In the genomic region with DNA sequence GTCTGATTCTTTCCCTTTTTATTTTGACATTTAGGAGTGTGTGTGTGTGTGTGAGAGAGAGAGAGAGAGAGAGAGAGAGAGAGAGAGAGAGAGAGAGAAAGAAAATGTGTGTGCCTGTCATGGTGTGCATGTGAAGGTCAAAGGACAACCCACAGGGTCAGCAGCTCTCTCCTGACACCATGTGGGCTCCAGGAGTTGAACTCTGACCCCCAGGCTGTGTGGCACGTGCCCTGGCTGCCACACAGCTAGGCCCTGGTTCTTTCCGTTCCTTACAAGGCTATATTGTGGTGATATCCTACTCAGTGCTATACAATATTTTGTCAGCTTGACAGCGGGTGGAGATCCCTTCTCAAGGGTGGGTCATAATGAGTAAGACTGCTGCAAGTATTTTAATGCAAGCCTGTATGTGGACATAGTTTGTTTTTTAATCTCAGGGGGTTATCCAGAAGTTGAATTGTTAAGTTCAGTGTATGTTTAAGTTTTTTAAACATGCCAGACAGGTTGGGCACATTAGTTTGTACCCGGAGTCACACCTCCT, we compare ENCODE assay signal across 27 mouse cellular contexts. TPM values are rescaled to one million over a fixed set of nuclear protein-coding genes. Genes with fewer than 3 reads are reported as not detected.
DNase-seq lines count a peak whose midpoint lies in the region; ATAC-seq and TF ChIP-seq lines count a peak whose summit lies in the region.
"Had no signal": no experiment of that assay in that cellular context is flagged by ENCODE, and none has a peak within 500 bp of the region (broad histone marks: within the 10 kb centered on the region; RNA-seq: fewer than 3 reads in every experiment).

No protein-coding gene starts in this region.

- peak; percentile 40 for DNase-seq in embryo, embryonic 10 days (ENCODE audit: low spot score)
- DNase-seq in embryo, embryonic 9.5 days (ENCODE audit: extremely low spot score) = no peak
- peak; percentile 56 for DNase-seq in midbrain, embryonic 11.5 days (ENCODE audit: low spot score, missing footprints)
- DNase-seq in kidney, postnatal 36 days = peak; percentile 76 to 83
- DNase-seq in liver, postnatal 0 days = peak; percentile 49
- DNase-seq in left cerebral cortex, postnatal 36 days (ENCODE audit: low spot score in 2 of 2) = no peak
- no peak for DNase-seq in heart, adult 11 months
- DNase-seq: adrenal gland, postnatal 36 days; cerebellum, adult 11 months; cerebellum, postnatal 10 days; gastrocnemius, postnatal 36 days; heart, postnatal 36 days; layer of hippocampus, adult 9-11 months; lung, postnatal 4 days; retina, postnatal 1 day; right cerebral cortex, postnatal 25 days; thymus, postnatal 25 days had no signal

- 63% methylated on average over 4 of the region's 4 CpGs for WGBS in midbrain, embryonic 11.5 days
- 70% methylated on average over 4 of the region's 4 CpGs for WGBS in midbrain, embryonic 13.5 days
- WGBS in liver, postnatal 0 days (ENCODE audit: insufficient replicate concordance) = 63% methylated on average over 4 of the region's 4 CpGs

- no peaks in the 10 kb centered on the region for H3K36me3 ChIP-seq in midbrain, embryonic 11.5 days (ENCODE audit: control insufficient read depth, insufficient read depth, low read length)
- H3K36me3 ChIP-seq in midbrain, embryonic 13.5 days = no peaks in the 10 kb centered on the region
- H3K36me3 ChIP-seq in liver, postnatal 0 days (replicated peaks; ENCODE audit: insufficient read depth, low read length) = no peaks in the 10 kb centered on the region
- H3K36me3 ChIP-seq: embryonic facial prominence, embryonic 10.5 days; hindbrain, embryonic 13.5 days; lung, embryonic 15.5 days; neural tube, embryonic 13.5 days had no signal

- H3K27me3 ChIP-seq in midbrain, embryonic 11.5 days (ENCODE audit: control insufficient read depth, insufficient read depth, low read length) = no peaks in the 10 kb centered on the region
- H3K27me3 ChIP-seq in midbrain, embryonic 13.5 days = no peaks in the 10 kb centered on the region
- no peaks in the 10 kb centered on the region for H3K27me3 ChIP-seq in liver, postnatal 0 days (ENCODE audit: insufficient read depth, low read length)
- H3K27me3 ChIP-seq: hindbrain, embryonic 13.5 days; lung, embryonic 15.5 days; neural tube, embryonic 13.5 days had no signal

- no peaks in the 10 kb centered on the region for H3K9me3 ChIP-seq in midbrain, embryonic 11.5 days (ENCODE audit: control insufficient read depth, low read length)
- H3K9me3 ChIP-seq in midbrain, embryonic 13.5 days = no peaks in the 10 kb centered on the region
- no peaks in the 10 kb centered on the region for H3K9me3 ChIP-seq in liver, postnatal 0 days (ENCODE audit: low read length)
- H3K9me3 ChIP-seq: embryonic facial prominence, embryonic 10.5 days; hindbrain, embryonic 13.5 days; lung, embryonic 15.5 days; neural tube, embryonic 13.5 days had no signal

- TF ChIP-seq CTCF in liver, postnatal 0 days (IDR thresholded peaks at IDR 0.05; ENCODE audit: low read depth) = no peak

- no peak for TF ChIP-seq EP300 in liver, postnatal 0 days (IDR thresholded peaks at IDR 0.05; ENCODE audit: low read depth)

- intact Hi-C loops in left cerebral cortex, postnatal 36 days (cut with DNase I) = loop anchor here (5.0 kb wide), 1 partner anchor 203 kb away; no protein-coding TSS in a partner anchor

- ATAC-seq in midbrain, embryonic 11.5 days (ENCODE audit: low FRiP score) = no peak
- ATAC-seq in midbrain, embryonic 13.5 days = no peak
- ATAC-seq in liver, postnatal 0 days = peak; percentile 74
- ATAC-seq: CD4-positive, CD25-positive, alpha-beta regulatory T cell, adult 4 months; forebrain, embryonic 16.5 days; inflammation-experienced regulatory T-cells, adult 6 months; midbrain, embryonic 16.5 days had no signal

- no peaks in the 10 kb centered on the region for H3K4me1 ChIP-seq in midbrain, embryonic 11.5 days (ENCODE audit: control insufficient read depth, insufficient read depth, low read length)
- H3K4me1 ChIP-seq in midbrain, embryonic 13.5 days (replicated peaks) = no peaks in the 10 kb centered on the region
- H3K4me1 ChIP-seq in liver, postnatal 0 days (ENCODE audit: insufficient read depth) = no peaks in the 10 kb centered on the region
- H3K4me1 ChIP-seq: hindbrain, embryonic 13.5 days; lung, embryonic 15.5 days; neural tube, embryonic 13.5 days had no signal

- H3K9ac ChIP-seq in midbrain, embryonic 11.5 days (ENCODE audit: low read length) = no peak overlapping the region
- H3K9ac ChIP-seq in midbrain, embryonic 13.5 days (replicated peaks) = no peak overlapping the region
- H3K9ac ChIP-seq in liver, postnatal 0 days (replicated peaks) = no peak overlapping the region
- H3K9ac ChIP-seq: hindbrain, embryonic 13.5 days; lung, embryonic 15.5 days; neural tube, embryonic 13.5 days had no signal

- no peak overlapping the region for H3K4me3 ChIP-seq in midbrain, embryonic 11.5 days (ENCODE audit: low read depth, low read length)
- H3K4me3 ChIP-seq in midbrain, embryonic 13.5 days (replicated peaks) = no peak overlapping the region
- H3K4me3 ChIP-seq in liver, postnatal 0 days (ENCODE audit: low read depth, low read length) = no peak overlapping the region
- H3K4me3 ChIP-seq: embryonic facial prominence, embryonic 10.5 days; hindbrain, embryonic 13.5 days; lung, embryonic 15.5 days; myocyte; neural tube, embryonic 13.5 days had no signal

- H3K4me2 ChIP-seq in midbrain, embryonic 11.5 days = no peak overlapping the region
- H3K4me2 ChIP-seq in midbrain, embryonic 13.5 days (replicated peaks) = no peak overlapping the region
- H3K4me2 ChIP-seq in liver, postnatal 0 days (ENCODE audit: low read depth, low read length) = no peak overlapping the region
- H3K4me2 ChIP-seq: hindbrain, embryonic 13.5 days; lung, embryonic 15.5 days; neural tube, embryonic 13.5 days had no signal

- no peak overlapping the region for H3K27ac ChIP-seq in midbrain, embryonic 11.5 days (ENCODE audit: low read depth, low read length)
- H3K27ac ChIP-seq in midbrain, embryonic 13.5 days = no peak overlapping the region
- no peak overlapping the region; the same call in 1 of the 2 replicates for H3K27ac ChIP-seq in liver, postnatal 0 days (ENCODE audit: low read depth)
- H3K27ac ChIP-seq: embryonic facial prominence, embryonic 10.5 days; hindbrain, embryonic 13.5 days; lung, embryonic 15.5 days; neural tube, embryonic 13.5 days had no signal

RNA-seq across cellular contexts. Expression of a gene that starts 49.3 kb away (rescaled TPM):
- 10.8 and 12.7 TPM in 2 replicates for polyA plus RNA-seq in midbrain, embryonic 11.5 days (2014; fragmentation: Nextera tagmentation; extraction: Ambion mirVana)
- polyA plus RNA-seq in midbrain, embryonic 13.5 days (2015; fragmentation: Nextera tagmentation; extraction: Ambion mirVana) = 7.3 and 8.1 TPM in 2 replicates
- polyA plus RNA-seq in liver, postnatal 0 days (2015; fragmentation: Nextera tagmentation; extraction: Ambion mirVana) = 27.1 and 31.3 TPM in 2 replicates
- total RNA-seq in left cerebral cortex, postnatal 36 days (2021) = 10 to 100 TPM; 34.2 to 40.7 TPM

Comparison
In these comparisons a context has a peak if more than half of its experiments do, and no peak if none do; other contexts are left out.
1. DNase-seq: peak in embryo, embryonic 10 days (single experiment), midbrain, embryonic 11.5 days (single experiment), kidney, postnatal 36 days (2 of 2) and liver, postnatal 0 days (single experiment); none in embryo, embryonic 9.5 days (single experiment), left cerebral cortex, postnatal 36 days (0 of 2) and heart, adult 11 months (single experiment).